Mouse (Mus musculus) lung, embryonic 14.5 days (tissue): Measurements from ENCODE around the gene Elovl3. TPM values are rescaled to one million over a fixed set of nuclear protein-coding genes. Genes with fewer than 3 reads are reported as not detected.
"Not testable (repeated sequence)": the region's sequence is repeated elsewhere in the genome, so short reads cannot be mapped to it uniquely, and the experiment has no call there.

ENCODE experiments used
- ATAC-seq: fragments of 200-750 bp; cut with Nextera tagmentation; 2 replicates; pipeline ENCODE4 v1.8.0; 2017; ENCODE audit warnings: mild to moderate bottlenecking, moderate TSS enrichment, moderate library complexity; ENCODE audit not compliant: insufficient read depth
- DNase-seq: peaks from one replicate; pipeline ENCODE4 v3.0.0-alpha.2; 2015
- H3K27ac ChIP-seq: fragments of 300-500 bp; sonication (generic); 2 replicates; pipeline ENCODE4 v1.5.1; 2014; ENCODE audit warnings: low read depth, mild to moderate bottlenecking, moderate library complexity
- H3K27me3 ChIP-seq: fragments of 300-500 bp; sonication (generic); 2 replicates; pipeline ENCODE4 v1.6.1; 2014; ENCODE audit warnings: low read length, control low read depth; ENCODE audit not compliant: insufficient read depth
- H3K36me3 ChIP-seq: fragments of 300-500 bp; sonication (generic); 2 replicates; pipeline ENCODE4 v1.6.1; 2014; ENCODE audit warnings: control low read depth; ENCODE audit not compliant: insufficient read depth
- H3K4me1 ChIP-seq: fragments of 300-500 bp; sonication (generic); 2 replicates; pipeline ENCODE4 v1.6.1; 2014; ENCODE audit warnings: antibody characterized with exemption, control low read depth; ENCODE audit not compliant: insufficient read depth
- H3K4me2 ChIP-seq: fragments of 300-500 bp; sonication (generic); 2 replicates; pipeline ENCODE4 v1.6.1; 2014; ENCODE audit warnings: mild to moderate bottlenecking
- H3K4me3 ChIP-seq: fragments of 300-500 bp; sonication (generic); 2 replicates; pipeline ENCODE4 v1.5.1; 2014; ENCODE audit warnings: low read depth, low read length
- H3K9ac ChIP-seq: fragments of 300-500 bp; sonication (generic); 2 replicates; pipeline ENCODE4 v1.6.1; 2014
- H3K9me3 ChIP-seq: fragments of 300-500 bp; sonication (generic); 2 replicates; pipeline ENCODE4 v1.6.1; 2016; ENCODE audit warnings: low read depth, low read length, control low read depth
- CTCF ChIP-seq: IDR thresholded peaks from 2 replicates; pipeline ENCODE4 v1.5.1; 2016; ENCODE audit warnings: antibody characterized with exemption, low read depth
- WGBS: fragments of 180-500 bp; shearing (Covaris S2); extraction: QIAGEN DNeasy Blood & Tissue Kit; methylation state at CpG from one replicate; pipeline ENCODE4 v1.1.7; 2014; 5-methylcytosine and 5-hydroxymethylcytosine counted together
- polyA plus RNA-seq: library from polyadenylated mRNA; unstranded; fragments of >200 nt; fragmentation: Nextera tagmentation; extraction: Ambion mirVana; gene quantifications from 2 replicates; pipeline ENCODE4 v1.2.1, GENCODE M21; 2014

Gene Elovl3
- polyA plus RNA-seq, 1 experiment from 2014 or later = not detected

- Histone ChIP-seq H3K4me2 (peak overlapping the region; percentile 99), H3K4me3 (peak overlapping the region; percentile 58), H3K9ac (peak overlapping the region; percentile 21), H3K36me3 (no peaks in the 10 kb centered on the region), H3K27me3 (peaks cover 68% of the 10 kb centered on the region), H3K9me3 (no peaks in the 10 kb centered on the region), H3K27ac (no peak overlapping the region), H3K4me1 (peaks cover 9% of the 10 kb centered on the region; the same call in 1 of the 2 replicates)
- TF ChIP-seq CTCF = no peak
- DNase-seq (peak; percentile 96), ATAC-seq (peak; percentile 64)
- 0% methylated on average over 23 of the region's 27 CpGs for WGBS
These were observed 16.7 kb downstream of the Elovl3 start for GRCm38 (mm10) chr19:46148372-46148760.

GRCm38 (mm10) chr19:46149091-46149490 is 17.4 kb downstream of the Elovl3 start:
- peaks cover 16% of the 10 kb centered on the region; the same call in 1 of the 2 replicates for H3K4me1 ChIP-seq
- ATAC-seq (no peak), DNase-seq (no peak)
- peak overlapping the region; percentile 58 for H3K4me3 ChIP-seq
- WGBS = 21% methylated on average over 12 of the region's 12 CpGs
- peak overlapping the region; percentile 99 for H3K4me2 ChIP-seq
- H3K27ac ChIP-seq = no peak overlapping the region
- H3K36me3 ChIP-seq = no peaks in the 10 kb centered on the region
- peaks cover 64% of the 10 kb centered on the region for H3K27me3 ChIP-seq
- H3K9ac ChIP-seq = no peak overlapping the region
- H3K9me3 ChIP-seq = no peaks in the 10 kb centered on the region
- TF ChIP-seq CTCF = no peak

- peak; percentile 97 for ATAC-seq
- TF ChIP-seq CTCF = no peak
- no peaks in the 10 kb centered on the region for H3K9me3 ChIP-seq
These were observed 20.6 kb downstream of the Elovl3 start, which contains the start of gene Gbf1 for GRCm38 (mm10) chr19:46152127-46152803. Gene Gbf1, plus strand, starts transcription at chr19:46152509.

GRCm38 (mm10) chr19:46165950-46166349 is 34.3 kb downstream of the Elovl3 start:
- ATAC-seq = no peak
- TF ChIP-seq CTCF = no peak

More at GRCm38 (mm10) chr19:46152127-46152803, 20.6 kb downstream of the Elovl3 start, which contains the start of gene Gbf1:
- Histone ChIP-seq H3K4me3 (peak within 1 kb of the TSS; percentile 86), H3K9ac (peak within 1 kb of the TSS; percentile 75), H3K36me3 (0 out of 2 replicates have a peak, but pooled peaks cover 5% of the 10 kb centered on the region), H3K4me2 (peak within 1 kb of the TSS; percentile 90), H3K27ac (0 out of 2 replicates have a peak within 1 kb of the TSS, but pooled peaks have one; percentile 12), H3K27me3 (peaks cover 34% of the 10 kb centered on the region), H3K4me1 (peaks cover 15% of the 10 kb centered on the region; the same call in 1 of the 2 replicates)
- DNase-seq = peak; percentile 99
- under 1% methylated on average over 37 of the region's 37 CpGs for WGBS

GRCm38 (mm10) chr19:46167169-46167568 is 35.5 kb downstream of the Elovl3 start:
- ATAC-seq, H3K9me3 ChIP-seq, DNase-seq, H3K27me3 ChIP-seq, H3K27ac ChIP-seq, H3K4me3 ChIP-seq, H3K4me2 ChIP-seq, H3K4me1 ChIP-seq, H3K9ac ChIP-seq: not testable (repeated sequence)
- H3K36me3 ChIP-seq = peaks cover 42% of the 10 kb centered on the region
- 85% methylated on average over 1 of the region's 2 CpGs for whole genome bisulfite sequencing

More at GRCm38 (mm10) chr19:46165950-46166349, 34.3 kb downstream of the Elovl3 start:
- H3K4me1 ChIP-seq = no peaks in the 10 kb centered on the region
- no peaks in the 10 kb centered on the region for H3K9me3 ChIP-seq
- no peak overlapping the region for H3K4me3 ChIP-seq
- no peaks in the 10 kb centered on the region for H3K27me3 ChIP-seq
- peaks cover 33% of the 10 kb centered on the region for H3K36me3 ChIP-seq
- DNase-seq = no peak
- 87% methylated on average over 3 of the region's 3 CpGs for WGBS
- no peak overlapping the region for H3K9ac ChIP-seq
- no peak overlapping the region for H3K4me2 ChIP-seq
- H3K27ac ChIP-seq = no peak overlapping the region

GRCm38 (mm10) chr19:46169396-46169795 is 37.7 kb downstream of the Elovl3 start:
- Histone ChIP-seq H3K27me3 (no peaks in the 10 kb centered on the region), H3K36me3 (peaks cover 39% of the 10 kb centered on the region), H3K9me3 (no peaks in the 10 kb centered on the region), H3K4me1 (no peaks in the 10 kb centered on the region), H3K27ac (no peak overlapping the region), H3K4me3 (no peak overlapping the region), H3K4me2 (no peak overlapping the region), H3K9ac (no peak overlapping the region)
- DNase-seq = no peak
- ATAC-seq = no peak
- TF ChIP-seq CTCF = no peak
- WGBS = 73% methylated on average over 3 of the region's 3 CpGs

- H3K27ac ChIP-seq = no peak overlapping the region
- ATAC-seq = no peak
- H3K27me3 ChIP-seq = no peaks in the 10 kb centered on the region
- peaks cover 34% of the 10 kb centered on the region for H3K36me3 ChIP-seq
- 59% methylated on average over 1 of the region's 1 CpGs for WGBS
- no peak for DNase-seq
- H3K9me3 ChIP-seq = no peaks in the 10 kb centered on the region
- H3K4me2 ChIP-seq = no peak overlapping the region
- no peak overlapping the region for H3K4me3 ChIP-seq
- TF ChIP-seq CTCF = no peak
- no peaks in the 10 kb centered on the region for H3K4me1 ChIP-seq
- no peak overlapping the region for H3K9ac ChIP-seq
These were observed 38.2 kb downstream of the Elovl3 start for GRCm38 (mm10) chr19:46169913-46170312.
